Mouse (Mus musculus) midbrain, postnatal 0 days (tissue): Measurements from ENCODE around the gene Atmin. TPM values are rescaled to one million over a fixed set of nuclear protein-coding genes. Genes with fewer than 3 reads are reported as not detected.

Source experiments
- ATAC-seq: fragments of 200-750 bp; cut with Nextera tagmentation; 2 replicates; pipeline ENCODE4 v1.8.0; 2017; ENCODE audit warnings: moderate number of reproducible peaks, mild to moderate bottlenecking, moderate TSS enrichment, moderate library complexity; ENCODE audit not compliant: low FRiP score
- DNase-seq: peaks from one replicate; pipeline ENCODE4 v3.0.0-alpha.2; 2015; ENCODE audit warnings: low spot score
- H3K27ac ChIP-seq: fragments of 300-500 bp; sonication (generic); 2 replicates; pipeline ENCODE4 v1.5.1; 2014; ENCODE audit warnings: low read depth, mild to moderate bottlenecking, low read length, mixed read lengths
- H3K27me3 ChIP-seq: fragments of 300-500 bp; sonication (generic); 2 replicates; pipeline ENCODE4 v1.6.1; 2014; ENCODE audit warnings: low read length, control low read depth, mixed read lengths; ENCODE audit not compliant: insufficient read depth
- H3K36me3 ChIP-seq: fragments of 300-500 bp; sonication (generic); 2 replicates; pipeline ENCODE4 v1.6.1; 2014; ENCODE audit warnings: low read length, control low read depth, mixed read lengths; ENCODE audit not compliant: insufficient read depth
- H3K4me1 ChIP-seq: fragments of 300-500 bp; sonication (generic); 2 replicates; pipeline ENCODE4 v1.6.1; 2014; ENCODE audit warnings: mild to moderate bottlenecking, control low read depth, antibody characterized with exemption, low read length, mixed read lengths; ENCODE audit not compliant: insufficient read depth
- H3K4me2 ChIP-seq: fragments of 300-500 bp; sonication (generic); 2 replicates; pipeline ENCODE4 v1.6.1; 2014; ENCODE audit warnings: low read depth, mild to moderate bottlenecking, low read length, mixed read lengths; ENCODE audit not compliant: poor library complexity, severe bottlenecking
- H3K4me3 ChIP-seq: fragments of 300-500 bp; sonication (generic); 2 replicates; pipeline ENCODE4 v1.5.1; 2014; ENCODE audit warnings: low read depth, mild to moderate bottlenecking, low read length, moderate library complexity
- H3K9ac ChIP-seq: fragments of 300-500 bp; sonication (generic); replicated peaks from 2 replicates; pipeline ENCODE4 v1.6.1; 2014; ENCODE audit warnings: mild to moderate bottlenecking, low read length, moderate library complexity, mixed read lengths; ENCODE audit not compliant: poor library complexity, severe bottlenecking
- H3K9me3 ChIP-seq: fragments of 300-500 bp; sonication (generic); 2 replicates; pipeline ENCODE4 v1.6.1; 2016; ENCODE audit warnings: low read length, control low read depth
- CTCF ChIP-seq: IDR thresholded peaks from 2 replicates; pipeline ENCODE4 v1.5.1; 2016; ENCODE audit warnings: antibody characterized with exemption, mild to moderate bottlenecking
- WGBS: fragments of 180-500 bp; shearing (Covaris S2); extraction: QIAGEN DNeasy Blood & Tissue Kit; methylation state at CpG from one replicate; pipeline ENCODE4 v1.1.7; 2014; 5-methylcytosine and 5-hydroxymethylcytosine counted together
- polyA plus RNA-seq: library from polyadenylated mRNA; unstranded; fragments of >200 nt; fragmentation: Nextera tagmentation; extraction: Ambion mirVana; gene quantifications from 2 replicates; pipeline ENCODE4 v1.2.1, GENCODE M21; 2015
- total RNA-seq: library from RNA; depleted of rRNA; stranded (reverse); fragments of >200 nt; gene quantifications from 2 replicates; pipeline ENCODE4 v1.2.3, GENCODE M21; 2014

The Atmin gene
- total and polyA plus RNA-seq, 2 experiments from 2014 or later, result 22.7 to 47.1 TPM

DNA sequence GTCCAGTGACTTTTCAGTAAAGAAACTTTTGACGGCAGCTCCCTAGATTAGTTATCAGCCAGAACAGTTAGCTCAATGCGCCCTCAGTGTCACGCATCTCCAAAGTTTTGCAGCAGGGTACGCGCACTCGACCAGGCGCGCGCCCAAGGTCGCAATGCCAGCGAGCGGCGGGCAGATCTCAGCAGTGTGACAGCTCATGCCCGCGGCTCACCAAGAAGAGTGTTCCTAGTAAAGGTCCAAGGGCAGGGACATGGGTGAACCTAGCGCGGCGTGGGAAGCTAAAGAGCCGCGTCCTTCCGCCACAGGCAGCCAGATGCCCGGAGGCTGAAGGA lies 22.2 kb upstream of the Atmin start:
- TF ChIP-seq CTCF, result no peak
- H3K27me3 ChIP-seq, result no peaks in the 10 kb centered on the region
- peaks cover 6% of the 10 kb centered on the region; the same call in 1 of the 2 replicates for H3K4me1 ChIP-seq
- H3K27ac ChIP-seq, result peak overlapping the region; percentile 72; the same call in 1 of the 2 replicates
- H3K4me3 ChIP-seq, result peak overlapping the region; percentile 50
- H3K9me3 ChIP-seq, result no peaks in the 10 kb centered on the region
- DNase-seq, result no peak
- under 1% methylated on average over 22 of the region's 22 CpGs for WGBS
- peak overlapping the region; percentile 55 for H3K9ac ChIP-seq
- peak; percentile 45 for ATAC-seq
- peak overlapping the region; percentile 62 for H3K4me2 ChIP-seq
- H3K36me3 ChIP-seq, result no peaks in the 10 kb centered on the region

- WGBS, result under 1% methylated on average over 53 of the region's 57 CpGs
- ATAC-seq, result peak; percentile 95
- no peaks in the 10 kb centered on the region for H3K27me3 ChIP-seq
Measured at GRCm38 (mm10) chr8:116921337-116922059, 21.7 kb upstream of the Atmin start, which contains the start of the genes Cmc2 and Cenpn. TSS of gene Cmc2 (minus strand) at chr8:116921455. TSS of gene Cenpn (plus strand) at chr8:116921730.

GRCm38 (mm10) chr8:116922060-116922757 lies 21.0 kb upstream of the Atmin start:
- Histone ChIP-seq H3K27me3 (no peaks in the 10 kb centered on the region), H3K9ac (peak overlapping the region; percentile 55), H3K4me1 (peaks cover 6% of the 10 kb centered on the region; the same call in 1 of the 2 replicates), H3K9me3 (no peaks in the 10 kb centered on the region), H3K36me3 (no peaks in the 10 kb centered on the region), H3K4me3 (peak overlapping the region; percentile 50), H3K27ac (no peak overlapping the region), H3K4me2 (peak overlapping the region; percentile 62)
- WGBS, result 32% methylated on average over 17 of the region's 17 CpGs
- DNase-seq (no peak), ATAC-seq (no peak)
- TF ChIP-seq CTCF, result no peak

More at GRCm38 (mm10) chr8:116921337-116922059, 21.7 kb upstream of the Atmin start, which contains the start of the genes Cmc2 and Cenpn:
- Histone ChIP-seq H3K9me3 (no peaks in the 10 kb centered on the region), H3K36me3 (no peaks in the 10 kb centered on the region), H3K27ac (peak within 1 kb of the TSS; percentile 72; the same call in 1 of the 2 replicates), H3K9ac (peak within 1 kb of the TSS; percentile 55), H3K4me3 (peak within 1 kb of the TSS; percentile 50), H3K4me1 (peaks cover 6% of the 10 kb centered on the region; the same call in 1 of the 2 replicates), H3K4me2 (peak within 1 kb of the TSS; percentile 62)
- no peak for TF ChIP-seq CTCF
- peak; percentile 97 for DNase-seq

DNA sequence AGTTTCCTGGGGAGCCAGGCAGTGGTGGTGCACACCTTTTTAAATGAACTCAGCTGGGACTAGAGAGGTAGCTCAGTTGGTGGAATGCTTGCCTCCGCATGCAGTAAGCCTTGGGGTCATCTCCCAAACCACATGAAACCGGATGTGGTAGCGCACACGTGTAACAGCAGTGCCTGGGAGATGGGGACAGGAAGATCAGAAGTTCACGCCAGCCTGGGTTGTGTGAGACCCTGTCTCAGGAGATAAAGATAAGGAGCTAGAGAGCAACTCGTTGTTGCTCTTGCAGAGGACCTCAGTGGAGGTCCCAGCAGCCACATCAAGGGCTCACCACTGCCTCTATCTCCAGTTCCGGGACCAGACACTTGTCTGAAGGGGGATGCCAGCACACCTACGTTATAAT lies 19.7 kb upstream of the Atmin start:
- WGBS, result 93% methylated on average over 8 of the region's 8 CpGs
- H3K9me3 ChIP-seq, result no peaks in the 10 kb centered on the region
- no peak overlapping the region for H3K27ac ChIP-seq
- H3K36me3 ChIP-seq, result no peaks in the 10 kb centered on the region
- no peak for DNase-seq
- H3K4me3 ChIP-seq, result no peak overlapping the region
- peaks cover 6% of the 10 kb centered on the region; the same call in 1 of the 2 replicates for H3K4me1 ChIP-seq
- TF ChIP-seq CTCF, result no peak
- no peak for ATAC-seq
- H3K9ac ChIP-seq, result no peak overlapping the region
- H3K4me2 ChIP-seq, result no peak overlapping the region
- no peaks in the 10 kb centered on the region for H3K27me3 ChIP-seq

- Histone ChIP-seq H3K27ac (no peak overlapping the region), H3K36me3 (no peaks in the 10 kb centered on the region), H3K4me3 (no peak overlapping the region), H3K9ac (no peak overlapping the region), H3K4me1 (no peaks in the 10 kb centered on the region), H3K4me2 (no peak overlapping the region), H3K9me3 (no peaks in the 10 kb centered on the region), H3K27me3 (no peaks in the 10 kb centered on the region)
- WGBS, result 87% methylated on average over 9 of the region's 9 CpGs
- TF ChIP-seq CTCF, result peak; percentile 53
- DNase-seq (no peak), ATAC-seq (no peak)
Measured at GRCm38 (mm10) chr8:116927880-116928279, 15.3 kb upstream of the Atmin start.

DNA sequence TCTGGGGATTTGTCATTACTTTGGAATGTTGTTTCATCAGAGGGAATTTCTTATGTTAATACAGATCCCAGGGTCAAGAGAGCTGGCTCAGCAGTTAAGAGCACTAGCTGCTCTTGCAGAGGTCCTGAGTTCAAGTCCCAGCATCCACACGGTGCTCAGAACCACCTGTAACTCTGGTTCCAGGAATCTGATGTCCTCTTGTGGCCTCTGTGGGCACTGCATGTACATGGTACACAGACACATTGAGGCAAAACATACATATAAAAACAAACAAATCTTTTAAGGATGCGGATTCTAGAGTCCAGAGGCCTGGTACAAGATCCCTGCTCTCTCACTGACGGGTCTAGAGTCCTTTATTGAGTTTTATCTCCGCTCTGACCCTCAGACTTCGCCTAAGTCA lies 14.6 kb upstream of the Atmin start:
- WGBS, result 94% methylated on average over 5 of the region's 5 CpGs
- Histone ChIP-seq H3K4me3 (no peak overlapping the region), H3K36me3 (no peaks in the 10 kb centered on the region), H3K4me2 (no peak overlapping the region), H3K9me3 (no peaks in the 10 kb centered on the region), H3K27ac (no peak overlapping the region), H3K27me3 (no peaks in the 10 kb centered on the region), H3K4me1 (no peaks in the 10 kb centered on the region), H3K9ac (no peak overlapping the region)
- TF ChIP-seq CTCF, result peak; percentile 34
- ATAC-seq (no peak), DNase-seq (no peak)
